Mouse (Mus musculus): ENCODE data around the gene Basp1. TPM values are rescaled to one million over a fixed set of nuclear protein-coding genes. Genes with fewer than 3 reads are reported as not detected.

Gene Basp1
- total RNA-seq, 2 experiments from 2014 or later, result not detected

GRCm38 (mm10) chr15:25369522-25369921 lies 44.0 kb downstream of the Basp1 start:
- no peak for ATAC-seq (replicated peaks; ENCODE audit: low FRiP score, poor library complexity, severe bottlenecking)

GRCm38 (mm10) chr15:25365503-25365902 lies 48.1 kb downstream of the Basp1 start:
- ATAC-seq (replicated peaks; ENCODE audit: low FRiP score, poor library complexity, severe bottlenecking), result no peak

GRCm38 (mm10) chr15:25364819-25365463 lies 48.6 kb downstream of the Basp1 start:
- no peak for ATAC-seq (replicated peaks; ENCODE audit: low FRiP score, poor library complexity, severe bottlenecking)

GRCm38 (mm10) chr15:25364160-25364818 lies 49.3 kb downstream of the Basp1 start:
- ATAC-seq (replicated peaks; ENCODE audit: low FRiP score, poor library complexity, severe bottlenecking), result no peak

GRCm38 (mm10) chr15:25363636-25364035 lies 49.9 kb downstream of the Basp1 start:
- ATAC-seq (replicated peaks; ENCODE audit: low FRiP score, poor library complexity, severe bottlenecking), result no peak

- ATAC-seq (replicated peaks; ENCODE audit: low FRiP score, poor library complexity, severe bottlenecking), result no peak
Measured at GRCm38 (mm10) chr15:25360825-25361224, 52.7 kb downstream of the Basp1 start.

- no peak for ATAC-seq (replicated peaks; ENCODE audit: low FRiP score, poor library complexity, severe bottlenecking)
Measured at GRCm38 (mm10) chr15:25358680-25359097, 54.9 kb downstream of the Basp1 start.

- no peak for ATAC-seq (replicated peaks; ENCODE audit: low FRiP score, poor library complexity, severe bottlenecking)
Measured at GRCm38 (mm10) chr15:25355339-25355738, 58.2 kb downstream of the Basp1 start.

GRCm38 (mm10) chr15:25354738-25355137 lies 58.8 kb downstream of the Basp1 start:
- ATAC-seq (replicated peaks; ENCODE audit: low FRiP score, poor library complexity, severe bottlenecking), result no peak

GRCm38 (mm10) chr15:25353498-25353897 lies 60.1 kb downstream of the Basp1 start:
- ATAC-seq (replicated peaks; ENCODE audit: low FRiP score, poor library complexity, severe bottlenecking), result no peak

GRCm38 (mm10) chr15:25343263-25343662 lies 70.3 kb downstream of the Basp1 start:
- ATAC-seq (replicated peaks; ENCODE audit: low FRiP score, poor library complexity, severe bottlenecking), result no peak

GRCm38 (mm10) chr15:25335277-25335676 lies 78.3 kb downstream of the Basp1 start:
- ATAC-seq (replicated peaks; ENCODE audit: low FRiP score, poor library complexity, severe bottlenecking), result no peak

- ATAC-seq (replicated peaks; ENCODE audit: low FRiP score, poor library complexity, severe bottlenecking), result no peak
Measured at GRCm38 (mm10) chr15:25331877-25332445, 81.6 kb downstream of the Basp1 start.

- ATAC-seq (replicated peaks; ENCODE audit: low FRiP score, poor library complexity, severe bottlenecking), result no peak
Measured at GRCm38 (mm10) chr15:25330946-25331345, 82.6 kb downstream of the Basp1 start.

- ATAC-seq (replicated peaks; ENCODE audit: low FRiP score, poor library complexity, severe bottlenecking), result no peak
Measured at GRCm38 (mm10) chr15:25322601-25323000, 91.0 kb downstream of the Basp1 start.

- ATAC-seq (replicated peaks; ENCODE audit: low FRiP score, poor library complexity, severe bottlenecking), result no peak
Measured at GRCm38 (mm10) chr15:25322111-25322510, 91.5 kb downstream of the Basp1 start.

GRCm38 (mm10) chr15:25321636-25322035 lies 91.9 kb downstream of the Basp1 start:
- ATAC-seq (replicated peaks; ENCODE audit: low FRiP score, poor library complexity, severe bottlenecking), result no peak

GRCm38 (mm10) chr15:25314471-25314870 lies 99.1 kb downstream of the Basp1 start:
- ATAC-seq (replicated peaks; ENCODE audit: low FRiP score, poor library complexity, severe bottlenecking), result no peak

All from erythroid progenitor cell, adult 5-6 weeks (primary cell).